Mouse (Mus musculus): ENCODE measurements around the gene Akp3.

Gene Akp3

DNA sequence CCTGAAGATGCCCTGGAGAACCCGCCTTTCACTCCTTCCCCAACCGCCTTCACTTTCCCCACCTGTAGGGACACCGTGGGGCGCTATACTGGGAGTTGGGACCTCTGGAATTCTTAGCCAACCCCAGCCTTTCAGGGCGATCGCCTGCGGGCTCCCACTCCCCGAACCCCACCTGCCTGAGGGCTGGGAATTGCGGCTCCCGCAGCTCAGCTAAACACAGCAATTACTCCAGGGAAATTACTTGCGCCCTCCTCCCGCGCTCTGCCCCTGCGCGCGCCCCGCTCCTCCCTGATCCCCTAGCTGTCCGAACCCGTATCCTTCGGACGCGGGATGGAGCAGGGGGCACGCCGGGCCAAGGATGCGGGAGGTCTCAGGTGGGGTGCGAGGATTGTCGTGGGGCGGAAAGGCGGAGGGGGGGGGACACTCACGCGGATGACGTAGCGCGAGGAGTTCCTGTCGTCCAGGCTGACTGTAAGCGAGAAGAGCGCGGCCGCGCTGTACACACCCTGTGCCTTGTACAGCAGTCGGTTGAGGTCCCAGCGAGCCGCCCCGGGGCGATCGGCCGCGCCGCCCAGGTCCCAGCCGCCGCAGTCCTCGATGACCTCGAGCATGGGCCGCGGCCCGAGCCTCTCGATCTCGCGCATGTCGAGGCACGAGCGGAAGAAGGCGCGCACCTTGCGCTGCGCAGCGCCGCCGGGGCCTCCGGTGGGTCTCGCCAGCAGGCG lies 29.2 kb downstream of the Akp3 start:
- no peak for DNase-seq (ENCODE audit: low read depth in 1 of 2, low spot score in 2 of 2)

DNA sequence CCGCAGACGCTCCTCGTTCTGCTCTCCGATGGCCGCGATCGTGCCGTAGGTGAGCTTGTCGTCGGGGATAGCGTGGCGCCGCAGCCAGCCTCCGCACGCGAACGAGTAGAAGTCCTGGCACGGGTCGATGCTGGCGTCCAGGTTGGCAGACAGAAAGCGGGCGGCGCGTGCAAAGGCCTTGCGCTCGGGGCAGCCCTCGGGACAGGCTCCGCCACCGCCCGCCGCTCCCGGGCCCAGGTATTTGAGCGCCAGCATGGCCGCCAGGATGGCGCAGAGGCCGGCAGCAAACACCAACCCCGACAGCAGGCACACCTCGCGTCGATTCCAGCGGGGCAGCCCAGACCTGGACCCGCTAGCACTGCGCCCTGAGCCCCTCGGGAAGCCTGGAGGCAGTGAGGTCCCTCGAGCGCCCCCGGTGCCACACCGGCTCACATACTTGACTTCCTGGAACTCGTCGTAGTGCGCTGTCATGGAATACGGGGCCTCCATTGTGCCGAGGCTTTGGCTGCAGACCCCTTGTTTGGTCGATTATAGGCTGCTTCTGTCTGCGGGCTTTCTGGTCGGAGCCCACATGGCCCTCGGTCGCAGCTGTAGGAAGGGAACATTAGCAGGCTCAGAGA lies 29.8 kb downstream of the Akp3 start:
- no peak for DNase-seq (ENCODE audit: low read depth in 1 of 2, low spot score in 2 of 2)

DNA sequence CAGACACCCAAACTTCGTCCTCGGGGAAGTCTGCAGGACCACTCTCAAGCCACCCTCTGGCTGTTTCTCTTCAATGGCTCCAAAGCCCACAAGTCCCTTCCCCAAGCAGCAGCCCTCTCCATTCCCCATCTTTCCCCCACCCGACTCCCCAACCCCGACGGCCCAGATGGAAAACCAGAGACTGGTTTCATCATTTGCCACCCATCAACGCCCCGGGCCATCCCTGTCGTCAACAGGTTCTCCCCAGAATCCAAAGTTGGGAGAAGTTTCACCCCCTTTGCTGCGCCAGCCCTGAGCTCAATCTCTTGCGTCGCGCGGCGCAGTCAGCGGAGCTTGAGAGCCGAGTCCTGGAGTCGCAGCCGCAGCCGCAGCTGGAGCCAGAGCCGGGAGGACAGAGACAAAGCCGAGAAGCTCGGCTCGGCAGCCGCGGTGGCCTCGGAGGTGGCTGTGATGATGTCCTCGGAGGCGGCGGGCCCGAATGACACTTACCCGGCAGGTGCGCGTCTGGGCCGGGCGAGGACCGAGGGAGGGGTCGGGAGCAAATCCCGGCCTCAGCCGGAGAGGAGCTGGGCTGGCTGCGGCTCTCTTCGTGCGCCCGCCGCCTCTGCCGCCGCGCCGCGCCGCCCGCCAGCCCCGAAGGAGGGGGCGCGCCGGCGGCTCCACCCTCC lies 30.9 kb downstream of the Akp3 start:
- no peak for DNase-seq (ENCODE audit: low read depth in 1 of 2, low spot score in 2 of 2)

DNA sequence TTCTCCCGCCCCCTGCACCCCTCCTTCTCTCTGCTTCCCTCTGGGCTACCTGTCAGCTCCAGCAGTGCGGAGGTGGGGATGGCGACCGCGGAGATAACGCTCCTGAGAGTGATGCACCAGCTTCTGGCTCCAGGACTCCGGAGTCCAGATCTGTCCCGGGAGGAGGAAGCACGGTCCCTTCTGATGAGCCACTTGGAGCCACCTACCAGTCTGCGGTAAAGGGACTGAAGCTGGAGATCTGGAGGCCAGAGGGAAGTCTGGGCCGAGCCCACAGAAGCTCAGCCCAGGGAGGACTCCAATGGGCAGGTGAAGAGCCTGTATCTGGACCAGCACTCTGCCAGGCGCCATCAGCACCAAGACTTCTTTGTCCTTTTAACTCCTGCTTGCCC lies 31.4 kb downstream of the Akp3 start, which contains the start of gene Ecel1:
Gene Ecel1 (minus strand): TSS at position 323 of the 389 bp plus-strand sequence.
- DNase-seq (ENCODE audit: low read depth in 1 of 2, low spot score in 2 of 2) = no peak

DNA sequence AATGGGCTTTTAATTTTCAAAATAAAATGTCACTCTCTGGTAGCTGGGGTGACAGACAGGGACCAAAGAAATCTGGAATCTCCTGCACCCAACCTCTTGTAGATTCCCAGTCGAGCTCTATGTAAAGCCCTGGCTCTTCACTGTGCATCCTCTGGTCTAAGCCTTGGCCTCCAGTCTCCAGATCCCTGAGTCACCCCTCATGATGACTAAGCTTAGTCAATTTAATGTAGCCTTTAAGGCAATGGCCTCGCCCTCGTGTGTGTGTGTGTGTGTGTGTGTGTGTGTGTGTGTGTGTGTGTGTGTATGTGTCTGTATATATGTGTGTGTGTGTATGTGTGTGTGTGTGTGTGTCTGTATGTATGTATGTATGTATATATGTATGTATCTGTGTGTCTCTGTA lies 34.6 kb downstream of the Akp3 start:
- no peak for DNase-seq (ENCODE audit: low read depth in 1 of 2, low spot score in 2 of 2)

DNA sequence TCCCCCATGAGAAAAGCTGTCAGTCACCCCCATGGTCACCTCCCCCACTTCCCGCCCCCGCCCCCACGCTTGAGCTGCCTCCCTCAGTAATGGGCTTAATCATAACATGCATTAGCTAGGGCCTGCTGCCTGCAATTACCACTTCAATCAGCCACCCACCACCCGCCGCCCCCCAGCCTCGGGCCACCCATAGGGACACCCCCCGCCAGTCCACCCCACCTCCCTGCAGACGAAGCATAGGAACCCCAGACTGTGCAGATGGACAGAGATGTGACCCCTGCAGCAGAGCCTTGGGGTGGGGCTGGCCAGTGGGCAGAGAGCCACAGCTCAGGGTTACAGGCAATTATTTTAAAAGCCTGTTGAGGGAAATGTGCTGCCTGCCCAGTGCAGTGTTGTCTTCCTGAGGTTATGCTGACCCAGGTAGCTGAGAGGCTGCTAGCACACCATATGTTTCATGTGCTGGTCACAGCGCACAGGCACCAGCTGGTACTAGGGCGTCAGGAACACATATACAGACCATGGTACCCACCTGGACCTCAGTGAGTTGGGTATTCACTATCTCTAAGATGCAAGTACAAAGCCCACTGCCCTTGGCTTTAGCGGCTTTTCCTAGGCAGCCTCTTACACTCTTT lies 39.5 kb downstream of the Akp3 start:
- no peak for DNase-seq (ENCODE audit: low read depth in 1 of 2, low spot score in 2 of 2)

DNA sequence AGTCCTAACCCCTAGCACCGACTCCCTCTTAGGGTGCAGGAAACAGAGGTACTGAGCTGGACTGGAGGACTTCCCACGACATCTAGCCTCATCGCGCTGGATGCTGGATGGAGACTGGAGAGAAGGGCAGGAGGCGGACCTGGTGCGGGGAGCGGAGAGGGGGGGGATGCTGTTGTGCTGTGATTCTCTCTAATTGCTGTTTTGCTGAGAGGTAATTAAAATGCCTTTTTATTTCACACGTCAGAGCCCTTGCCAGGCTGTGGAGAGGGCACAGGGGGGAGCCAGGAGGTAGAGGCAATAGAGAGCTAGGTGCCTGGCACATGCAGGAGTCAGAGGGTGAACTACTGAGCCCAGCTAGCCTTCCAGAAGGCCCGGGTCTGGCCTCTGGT lies 40.0 kb downstream of the Akp3 start:
- no peak for DNase-seq (ENCODE audit: low read depth in 1 of 2, low spot score in 2 of 2)

DNA sequence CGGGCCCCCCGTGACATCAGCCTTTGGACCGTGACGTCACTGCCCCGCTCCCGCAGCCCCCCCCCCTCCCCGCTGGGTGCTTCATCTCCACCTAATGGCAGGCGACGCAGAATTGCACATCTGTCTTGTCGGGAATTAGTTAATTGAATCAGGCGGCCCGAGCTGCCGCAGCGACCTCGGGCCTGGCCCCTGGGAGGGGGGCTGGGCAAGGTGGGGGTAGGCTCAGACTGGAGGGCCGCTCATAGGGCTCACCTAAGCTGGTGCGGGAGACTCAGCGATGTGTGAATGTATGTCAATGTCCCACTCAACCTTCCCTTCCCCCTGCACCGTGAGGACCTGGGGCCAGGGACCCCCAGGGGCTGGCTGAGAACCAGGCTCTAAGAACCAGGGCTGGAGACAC lies 45.7 kb downstream of the Akp3 start:
- DNase-seq (ENCODE audit: low read depth in 1 of 2, low spot score in 2 of 2) = no peak

DNA sequence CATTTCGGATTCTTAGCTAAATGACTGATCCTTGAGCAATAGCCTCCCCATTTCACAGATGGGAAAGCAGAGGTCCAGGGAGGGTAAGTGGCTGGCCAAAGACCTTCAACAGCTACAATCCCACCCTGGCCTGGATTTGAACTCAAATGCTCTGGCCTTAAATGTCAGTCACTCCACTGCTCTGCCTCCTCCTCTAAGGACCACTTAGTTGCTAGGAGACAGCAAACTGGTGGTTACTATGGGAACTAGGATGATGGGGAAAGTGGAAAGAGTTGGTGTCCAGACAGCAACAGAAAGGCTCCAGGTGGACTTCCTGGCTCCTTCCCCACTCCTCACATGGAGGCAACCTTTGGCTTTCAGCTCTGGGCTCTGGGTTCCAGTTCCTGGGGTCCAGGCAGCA lies 46.5 kb downstream of the Akp3 start:
- no peak for DNase-seq (ENCODE audit: low read depth in 1 of 2, low spot score in 2 of 2)

DNA sequence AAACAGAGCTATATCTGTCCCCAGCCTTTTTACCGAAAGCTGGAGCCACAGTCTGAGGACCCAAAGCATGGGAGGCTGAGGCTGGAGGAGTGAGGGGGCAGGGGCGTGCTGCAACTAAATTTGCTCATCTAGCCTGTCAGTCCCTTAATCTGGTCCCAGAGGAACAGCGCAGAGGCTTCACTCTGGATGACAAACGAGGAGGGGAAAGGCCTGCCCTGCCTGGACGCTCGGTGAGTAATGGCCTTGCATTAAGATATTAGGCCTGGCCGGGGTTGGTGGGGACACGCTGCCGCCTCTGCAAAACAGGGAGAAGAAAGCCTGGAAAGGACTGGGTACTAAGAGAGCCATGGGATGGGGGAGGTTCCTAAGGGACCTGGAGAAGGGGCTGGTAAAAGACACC lies 47.5 kb downstream of the Akp3 start:
- DNase-seq (ENCODE audit: low read depth in 1 of 2, low spot score in 2 of 2) = no peak

DNA sequence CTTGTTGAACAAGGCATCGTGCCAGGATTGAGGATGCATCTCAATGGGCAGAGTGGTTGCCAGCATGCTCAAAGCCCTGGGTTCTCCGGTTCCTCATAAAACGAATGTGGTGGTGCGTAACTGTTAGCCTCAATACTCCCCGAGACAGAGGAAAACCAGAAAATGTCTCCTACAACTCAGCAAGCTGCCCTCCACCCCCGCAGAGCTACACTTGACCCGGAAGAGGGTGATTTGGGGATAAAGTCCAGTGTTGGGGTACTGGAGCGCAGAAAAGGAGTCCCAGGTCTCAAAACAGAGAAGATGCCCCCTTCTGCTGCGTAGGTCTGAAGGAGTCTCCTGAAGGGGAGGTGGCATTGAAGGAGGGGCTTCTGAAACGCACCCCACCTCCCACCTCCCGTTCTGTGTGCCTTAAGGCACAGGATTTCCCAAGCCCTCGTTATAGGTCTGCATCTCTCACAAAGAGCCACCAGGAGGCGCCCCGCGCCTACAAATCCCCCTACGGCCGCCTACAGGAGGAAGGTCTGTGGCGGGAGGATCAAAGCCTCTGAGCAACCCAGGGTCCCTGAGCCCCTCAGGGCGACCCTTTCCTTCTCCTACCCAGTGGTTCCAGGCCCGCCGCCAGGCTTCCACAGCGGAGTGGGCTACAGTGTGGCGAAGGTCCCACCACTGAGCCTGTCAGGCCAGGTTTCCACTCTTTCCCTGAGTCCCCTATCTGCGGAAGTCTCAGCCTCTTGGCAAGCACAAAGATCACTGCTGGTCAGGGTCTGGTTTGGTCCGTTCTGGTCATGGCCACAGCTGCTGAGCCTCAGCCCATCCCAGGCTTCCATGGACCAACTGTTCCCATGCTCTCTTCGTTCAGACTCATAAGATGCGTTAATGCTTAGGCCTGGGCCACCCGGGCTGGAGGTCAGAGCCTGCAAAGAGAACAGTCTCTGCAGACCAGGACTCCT lies 49.5 kb downstream of the Akp3 start:
- DNase-seq (ENCODE audit: low read depth in 1 of 2, low spot score in 2 of 2) = peak in 1 of 2 experiments; percentile 48

DNA sequence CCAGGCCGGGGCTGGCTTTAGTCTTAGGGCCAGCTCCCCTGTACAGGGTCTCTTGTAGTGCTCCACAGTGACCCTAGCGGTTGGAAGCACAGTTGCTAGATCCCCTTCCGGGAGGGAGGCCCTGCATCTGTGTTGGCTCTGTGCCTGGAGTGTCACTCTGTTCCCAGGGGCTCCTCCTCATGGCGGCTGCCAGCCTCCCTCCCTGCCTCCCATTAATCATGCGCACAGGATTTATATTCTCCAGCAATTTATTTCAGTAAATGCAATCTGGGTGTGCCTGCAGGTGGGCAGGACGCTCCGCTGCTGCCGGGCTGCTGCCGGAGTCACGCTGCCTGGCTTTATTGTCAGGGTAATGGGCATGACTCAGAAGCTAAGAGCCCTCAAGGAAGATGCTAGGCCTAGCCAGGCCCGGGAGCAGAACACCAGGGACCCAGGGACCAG lies 51.1 kb downstream of the Akp3 start:
- no peak for DNase-seq (ENCODE audit: low read depth in 1 of 2, low spot score in 2 of 2)
